Mouse (Mus musculus) forebrain, embryonic 16.5 days (tissue): Measurements from ENCODE around the gene Uqcc1. TPM values are rescaled to one million over a fixed set of nuclear protein-coding genes. Genes with fewer than 3 reads are reported as not detected.
A peak's percentile ranks its signal among the peaks of the same experiment; 100 is the strongest.

Experiments used
- ATAC-seq: fragments of 200-750 bp; cut with Nextera tagmentation; 2 replicates; pipeline ENCODE4 v1.8.0; 2017; ENCODE audit warnings: mild to moderate bottlenecking, moderate library complexity
- H3K27ac ChIP-seq: fragments of 300-500 bp; sonication (generic); 2 replicates; pipeline ENCODE4 v1.5.1; 2014; ENCODE audit warnings: low read length, control low read depth
- H3K27me3 ChIP-seq: fragments of 300-500 bp; sonication (generic); replicated peaks from 2 replicates; pipeline ENCODE4 v1.6.1; 2014; ENCODE audit warnings: low read length; ENCODE audit not compliant: control insufficient read depth, insufficient read depth
- H3K36me3 ChIP-seq: fragments of 300-500 bp; sonication (generic); 2 replicates; pipeline ENCODE4 v1.6.1; 2014; ENCODE audit not compliant: control insufficient read depth, insufficient read depth
- H3K4me1 ChIP-seq: fragments of 300-500 bp; sonication (generic); replicated peaks from 2 replicates; pipeline ENCODE4 v1.6.1; 2014; ENCODE audit warnings: low read length; ENCODE audit not compliant: control insufficient read depth, insufficient read depth
- H3K4me2 ChIP-seq: fragments of 300-500 bp; sonication (generic); 2 replicates; pipeline ENCODE4 v1.6.1; 2014; ENCODE audit warnings: mild to moderate bottlenecking, low read length, control low read depth
- H3K4me3 ChIP-seq: fragments of 300-500 bp; sonication (generic); replicated peaks from 2 replicates; pipeline ENCODE4 v1.5.1; 2014; ENCODE audit warnings: mild to moderate bottlenecking, low read length, control low read depth
- H3K9ac ChIP-seq: fragments of 300-500 bp; sonication (generic); replicated peaks from 2 replicates; pipeline ENCODE4 v1.6.1; 2014; ENCODE audit warnings: low read depth, low read length, control low read depth
- H3K9me3 ChIP-seq: fragments of 300-500 bp; sonication (generic); 2 replicates; pipeline ENCODE4 v1.6.1; 2016; ENCODE audit warnings: low read length; ENCODE audit not compliant: control insufficient read depth
- WGBS: fragments of 180-500 bp; shearing (Covaris S2); extraction: QIAGEN DNeasy Blood & Tissue Kit; methylation state at CpG from one replicate; pipeline ENCODE4 v1.1.7; 2014; 5-methylcytosine and 5-hydroxymethylcytosine counted together
- polyA plus RNA-seq: library from polyadenylated mRNA; unstranded; fragments of >200 nt; fragmentation: Nextera tagmentation; extraction: Ambion mirVana; gene quantifications from 2 replicates; pipeline ENCODE4 v1.2.1, GENCODE M21; 2015

The Uqcc1 gene
- 66.5 and 78.2 TPM in 2 replicates for polyA plus RNA-seq

GRCm38 (mm10) chr2:155929531-155930442 is at the start of gene Uqcc1:
Gene Uqcc1, minus strand, starts transcription at chr2:155930310.
- WGBS = under 1% methylated on average over 38 of the region's 38 CpGs
- H3K27ac ChIP-seq = peak within 1 kb of the TSS; percentile 86
- H3K4me1 ChIP-seq = peaks cover 14% of the 10 kb centered on the region
- peak within 1 kb of the TSS; percentile 64 for H3K4me3 ChIP-seq
- no peaks in the 10 kb centered on the region for H3K9me3 ChIP-seq
- H3K4me2 ChIP-seq = peak within 1 kb of the TSS; percentile 88
- ATAC-seq = peak; percentile 99
- H3K27me3 ChIP-seq = no peaks in the 10 kb centered on the region
- H3K36me3 ChIP-seq = no peaks in the 10 kb centered on the region
- peak within 1 kb of the TSS; percentile 73 for H3K9ac ChIP-seq

GRCm38 (mm10) chr2:155979328-155979991 is 49.4 kb upstream of the Uqcc1 start:
- Histone ChIP-seq H3K27me3 (no peaks in the 10 kb centered on the region), H3K9ac (no peak overlapping the region), H3K36me3 (peaks cover 41% of the 10 kb centered on the region), H3K4me3 (no peak overlapping the region), H3K4me1 (no peaks in the 10 kb centered on the region), H3K9me3 (no peaks in the 10 kb centered on the region), H3K27ac (no peak overlapping the region), H3K4me2 (no peak overlapping the region)
- 88% methylated on average over 5 of the region's 5 CpGs for WGBS
- ATAC-seq = no peak

- no peak for ATAC-seq
- 79% methylated on average over 14 of the region's 14 CpGs for WGBS
- H3K4me3 ChIP-seq = no peak overlapping the region
- H3K4me1 ChIP-seq = no peaks in the 10 kb centered on the region
- H3K27me3 ChIP-seq = no peaks in the 10 kb centered on the region
- no peak overlapping the region for H3K27ac ChIP-seq
- H3K36me3 ChIP-seq = peaks cover 39% of the 10 kb centered on the region
- H3K9ac ChIP-seq = no peak overlapping the region
- no peaks in the 10 kb centered on the region for H3K9me3 ChIP-seq
- H3K4me2 ChIP-seq = no peak overlapping the region
Observed at GRCm38 (mm10) chr2:155974087-155974731, 44.1 kb upstream of the Uqcc1 start.

- Histone ChIP-seq H3K27ac (no peak overlapping the region), H3K4me3 (no peak overlapping the region), H3K9ac (no peak overlapping the region), H3K27me3 (no peaks in the 10 kb centered on the region), H3K36me3 (peaks cover 45% of the 10 kb centered on the region), H3K4me1 (no peaks in the 10 kb centered on the region), H3K4me2 (no peak overlapping the region), H3K9me3 (no peaks in the 10 kb centered on the region)
- no peak for ATAC-seq
- WGBS = 81% methylated on average over 6 of the region's 6 CpGs
Observed at GRCm38 (mm10) chr2:155973348-155973747, 43.2 kb upstream of the Uqcc1 start.

- peaks cover 14% of the 10 kb centered on the region; the same call in 1 of the 2 replicates for H3K36me3 ChIP-seq
- H3K9ac ChIP-seq = 0 out of 2 replicates have a peak overlapping the region, but pooled peaks have one; percentile 1
- H3K27ac ChIP-seq = no peak overlapping the region
- no peak overlapping the region for H3K4me3 ChIP-seq
- no peak overlapping the region for H3K4me2 ChIP-seq
- 10% methylated on average over 1 of the region's 1 CpGs for WGBS
- no peaks in the 10 kb centered on the region for H3K27me3 ChIP-seq
- 0 out of 2 replicates have a peak, but pooled peaks cover 4% of the 10 kb centered on the region for H3K4me1 ChIP-seq
- no peaks in the 10 kb centered on the region for H3K9me3 ChIP-seq
- no peak for ATAC-seq
Observed at GRCm38 (mm10) chr2:155962991-155963390, 32.9 kb upstream of the Uqcc1 start.

- Histone ChIP-seq H3K9me3 (no peaks in the 10 kb centered on the region), H3K4me3 (no peak overlapping the region), H3K27ac (no peak overlapping the region), H3K27me3 (no peaks in the 10 kb centered on the region), H3K4me2 (no peak overlapping the region), H3K4me1 (peaks cover 14% of the 10 kb centered on the region), H3K9ac (no peak overlapping the region), H3K36me3 (peaks cover 11% of the 10 kb centered on the region; the same call in 1 of the 2 replicates)
- WGBS = 74% methylated on average over 10 of the region's 10 CpGs
- ATAC-seq = no peak
Observed at GRCm38 (mm10) chr2:155961862-155962261, 31.8 kb upstream of the Uqcc1 start.

- ATAC-seq = no peak
- WGBS = 94% methylated on average over 5 of the region's 5 CpGs
- Histone ChIP-seq H3K9me3 (no peaks in the 10 kb centered on the region), H3K36me3 (0 out of 2 replicates have a peak, but pooled peaks cover 5% of the 10 kb centered on the region), H3K27ac (no peak overlapping the region), H3K27me3 (no peaks in the 10 kb centered on the region), H3K4me2 (no peak overlapping the region), H3K4me3 (no peak overlapping the region), H3K9ac (no peak overlapping the region), H3K4me1 (peaks cover 14% of the 10 kb centered on the region)
Observed at GRCm38 (mm10) chr2:155959981-155960380, 29.9 kb upstream of the Uqcc1 start.

GRCm38 (mm10) chr2:155956134-155957059 is 26.3 kb upstream of the Uqcc1 start, which contains the start of gene Cep250:
Gene Cep250, plus strand, starts transcription at chr2:155956458.
- Histone ChIP-seq H3K36me3 (no peaks in the 10 kb centered on the region), H3K9me3 (no peaks in the 10 kb centered on the region), H3K4me3 (peak within 1 kb of the TSS; percentile 96), H3K27me3 (no peaks in the 10 kb centered on the region; the same call in 1 of the 2 replicates), H3K9ac (peak within 1 kb of the TSS; percentile 99), H3K27ac (peak within 1 kb of the TSS; percentile 94), H3K4me2 (peak within 1 kb of the TSS; percentile 74), H3K4me1 (peaks cover 14% of the 10 kb centered on the region)
- ATAC-seq = peak; percentile 97
- WGBS = under 1% methylated on average over 59 of the region's 59 CpGs
